Mouse (Mus musculus) cerebellum, adult (tissue): ENCODE results near the gene Dcun1d4.

Experiments used
- ATAC-seq: cut with Nextera tagmentation; 2 replicates; pipeline ENCODE4 v1.9.2; 2017; ENCODE audit warnings: mild to moderate bottlenecking, moderate library complexity, mixed read lengths; ENCODE audit not compliant: insufficient number of reproducible peaks, low FRiP score, low TSS enrichment

Dcun1d4 gene

DNA sequence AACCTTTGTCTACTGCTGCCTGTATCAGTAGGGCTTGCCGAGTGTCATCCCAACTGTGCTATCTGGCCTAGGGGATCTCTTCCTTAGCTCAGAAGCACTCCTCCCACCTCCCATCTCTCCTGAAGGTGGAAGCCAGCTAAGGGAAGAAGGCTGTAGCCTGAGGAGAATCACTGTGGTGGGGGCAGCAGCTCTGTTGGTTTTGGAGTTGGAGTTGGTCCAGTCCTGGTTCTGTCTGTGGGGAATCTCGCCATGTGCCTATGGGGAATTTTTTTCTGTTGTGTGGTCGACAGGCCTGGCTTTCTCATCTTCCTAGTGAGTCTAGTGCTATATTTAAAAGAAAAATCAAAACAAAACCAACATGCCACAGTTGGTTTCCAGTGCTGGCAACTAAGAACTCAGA lies 16.6 kb downstream of the Dcun1d4 start:
- ATAC-seq = no peak

DNA sequence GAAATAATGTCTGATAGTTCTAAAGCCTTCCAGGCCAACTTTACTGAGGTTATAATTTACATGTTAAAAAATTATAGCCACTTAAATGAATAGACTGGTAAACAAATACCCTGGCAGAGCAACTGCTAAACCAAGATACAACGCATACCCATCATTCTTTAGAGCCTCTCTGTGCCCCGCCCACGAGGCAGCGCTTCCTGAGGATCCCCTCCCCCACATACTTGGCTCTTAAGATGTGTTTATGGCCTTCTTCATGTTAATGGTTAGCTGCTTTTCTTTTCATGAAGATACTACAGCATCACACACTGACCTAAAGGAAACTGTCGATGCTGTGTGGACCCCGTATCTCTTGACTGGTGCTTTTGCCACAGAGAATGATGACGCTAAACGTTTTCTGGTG lies 17.8 kb downstream of the Dcun1d4 start:
- ATAC-seq = no peak

DNA sequence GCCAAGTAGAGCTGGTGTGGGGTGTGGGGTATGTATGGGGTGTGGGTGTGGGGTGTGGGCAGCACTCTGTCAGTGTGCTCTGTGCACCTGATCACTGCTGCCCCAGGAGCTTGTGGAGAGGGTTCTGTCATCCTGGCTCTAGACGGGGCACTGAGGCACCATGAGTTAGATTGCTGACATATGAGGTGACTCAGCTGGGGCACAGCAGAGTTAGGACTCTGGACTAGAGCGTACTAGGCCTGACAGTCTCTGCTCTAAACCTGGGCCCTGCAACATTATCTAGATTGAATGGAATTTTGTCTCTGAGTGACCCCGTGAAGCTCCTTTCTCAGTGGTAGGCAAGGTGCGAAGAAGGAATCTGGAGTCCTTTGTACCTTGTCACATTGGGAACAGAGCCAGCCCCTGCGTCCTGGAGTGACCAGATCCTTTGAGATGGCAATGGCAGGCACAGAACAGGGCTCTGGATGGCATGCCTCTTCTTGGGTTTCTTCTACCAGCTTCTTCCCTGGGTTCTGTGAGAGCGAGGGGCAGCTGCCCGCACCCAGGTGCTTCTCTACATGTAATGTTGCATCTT lies 20.2 kb downstream of the Dcun1d4 start:
- ATAC-seq = no peak

DNA sequence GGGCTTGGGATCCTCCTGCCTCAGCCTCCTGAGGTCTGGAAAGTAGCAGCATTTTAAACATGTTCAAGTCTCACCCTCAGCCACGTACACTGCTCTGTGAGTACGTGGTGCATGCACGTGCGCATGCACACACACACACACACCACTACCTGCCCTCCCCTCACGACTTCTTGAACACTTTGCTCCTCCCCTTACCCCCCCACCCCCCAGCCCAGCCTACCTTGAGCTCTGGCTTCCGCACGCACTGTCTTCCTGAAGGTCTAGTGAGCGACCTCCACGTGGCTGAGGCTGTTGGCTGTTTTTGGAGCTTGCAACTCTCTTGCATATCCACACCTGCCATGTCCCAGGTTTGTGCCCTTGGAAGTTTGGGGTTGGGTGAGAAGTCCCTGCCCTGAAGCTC lies 21.6 kb downstream of the Dcun1d4 start:
- ATAC-seq = no peak

DNA sequence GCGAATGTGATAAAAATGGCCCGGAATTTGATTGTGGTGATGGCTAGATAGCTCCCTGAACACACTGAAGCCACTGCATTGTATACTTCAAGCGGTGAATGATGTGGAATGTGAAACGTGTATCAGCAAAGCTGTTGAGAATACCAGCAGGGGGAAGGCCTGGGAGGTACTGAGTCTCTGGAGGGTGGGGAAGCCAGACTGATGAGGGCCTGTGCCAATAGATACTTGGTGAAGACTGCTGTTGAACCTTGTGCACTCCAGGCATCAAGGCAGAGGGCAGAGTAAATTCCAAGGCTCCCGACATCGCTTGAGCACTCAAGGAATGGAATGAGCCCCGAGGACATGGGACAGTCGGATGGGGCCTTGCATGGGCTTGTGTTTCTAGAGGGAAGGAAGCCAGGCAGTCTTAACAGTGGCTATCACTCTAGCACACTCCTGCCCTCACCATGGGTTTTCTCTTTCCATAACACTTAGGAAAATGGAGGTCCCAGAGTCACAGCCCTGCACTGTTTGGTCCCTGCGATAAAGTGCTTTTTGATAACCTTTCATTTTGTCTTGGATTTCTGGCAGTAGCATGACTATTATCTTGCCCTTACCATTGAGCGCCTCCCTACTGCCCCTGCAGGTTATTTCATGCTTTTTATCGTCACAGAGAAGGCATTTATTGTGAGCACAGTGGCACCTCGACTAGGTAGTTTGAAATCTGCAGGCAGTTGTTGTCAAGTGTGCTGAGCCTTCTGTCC lies 22.4 kb downstream of the Dcun1d4 start:
- no peak for ATAC-seq

DNA sequence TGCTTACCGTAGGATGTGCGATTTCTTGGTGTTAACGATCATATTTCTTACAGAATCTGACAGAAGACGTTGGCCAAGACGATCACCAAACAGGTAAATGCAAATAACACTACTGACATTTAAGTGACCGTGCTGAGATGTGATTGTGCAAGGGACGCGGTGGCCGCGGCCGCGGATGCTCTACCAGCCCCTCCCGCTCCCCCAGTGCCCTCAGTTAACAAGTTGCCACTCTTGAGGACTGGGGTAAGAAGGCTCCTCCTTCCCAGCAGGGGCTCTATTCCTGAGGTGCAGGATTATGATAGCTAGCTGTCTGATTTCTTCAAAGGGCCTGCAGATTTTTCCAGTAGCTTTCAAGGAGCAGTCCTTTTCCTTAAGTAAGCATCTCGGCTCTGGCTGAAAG lies 30.3 kb downstream of the Dcun1d4 start:
- ATAC-seq = no peak

DNA sequence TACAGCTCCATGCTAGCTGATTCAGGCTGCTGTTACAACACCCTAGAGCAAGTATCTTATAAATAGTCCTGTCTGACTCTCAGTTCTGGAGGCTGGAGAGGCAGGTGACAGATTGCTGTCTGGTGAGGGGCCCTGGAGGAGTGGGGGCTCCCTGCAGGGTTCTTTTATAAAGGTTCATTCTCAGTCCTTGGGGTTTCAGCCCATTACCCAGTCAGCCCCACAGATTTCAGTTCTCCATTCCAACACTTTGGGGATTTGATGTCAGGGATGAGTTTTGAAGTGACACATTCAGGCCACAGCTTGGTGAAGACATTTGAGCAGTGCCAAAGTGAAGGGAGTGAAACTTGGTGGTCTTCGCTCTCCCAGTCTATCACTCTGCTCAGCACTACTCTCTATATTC lies 31.4 kb downstream of the Dcun1d4 start:
- no peak for ATAC-seq

DNA sequence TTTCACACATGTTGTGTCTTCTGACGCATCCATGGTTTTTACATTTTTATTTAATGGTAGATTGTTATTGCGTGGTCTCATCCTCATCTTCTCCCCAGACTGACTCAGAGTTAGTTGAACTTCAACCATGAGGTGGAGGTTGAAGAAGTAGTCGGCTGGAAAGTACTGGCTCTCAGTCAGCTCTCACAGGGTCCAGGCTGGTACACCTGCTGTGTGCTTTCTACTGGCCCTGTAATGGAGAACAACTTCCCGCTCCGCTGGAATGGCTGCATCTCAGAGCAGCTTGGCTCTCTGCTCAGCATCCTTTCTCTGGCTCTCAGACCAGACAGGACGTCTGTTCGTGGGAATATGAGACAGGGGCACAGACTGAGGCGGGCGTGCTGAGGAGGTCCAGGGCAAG lies 31.9 kb downstream of the Dcun1d4 start:
- no peak for ATAC-seq

DNA sequence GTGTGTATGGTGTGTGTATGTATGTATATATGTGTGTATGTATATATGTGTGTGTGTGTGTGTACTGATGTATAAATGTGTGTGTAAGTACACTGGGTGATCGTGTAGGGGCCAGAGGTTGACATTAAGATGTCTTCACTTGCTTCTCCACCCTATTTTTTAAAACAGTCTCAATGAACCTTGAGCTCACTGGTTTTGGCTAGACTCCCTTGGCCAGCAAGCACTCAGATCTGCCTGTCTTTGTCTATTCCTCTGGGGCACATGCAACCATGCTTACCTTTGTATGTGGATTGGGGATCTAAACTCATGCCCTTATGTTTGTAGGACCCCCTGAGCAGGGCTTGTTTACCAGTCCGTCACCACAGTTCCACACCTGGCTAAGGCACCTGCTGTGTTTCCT lies 33.4 kb downstream of the Dcun1d4 start:
- ATAC-seq = no peak

DNA sequence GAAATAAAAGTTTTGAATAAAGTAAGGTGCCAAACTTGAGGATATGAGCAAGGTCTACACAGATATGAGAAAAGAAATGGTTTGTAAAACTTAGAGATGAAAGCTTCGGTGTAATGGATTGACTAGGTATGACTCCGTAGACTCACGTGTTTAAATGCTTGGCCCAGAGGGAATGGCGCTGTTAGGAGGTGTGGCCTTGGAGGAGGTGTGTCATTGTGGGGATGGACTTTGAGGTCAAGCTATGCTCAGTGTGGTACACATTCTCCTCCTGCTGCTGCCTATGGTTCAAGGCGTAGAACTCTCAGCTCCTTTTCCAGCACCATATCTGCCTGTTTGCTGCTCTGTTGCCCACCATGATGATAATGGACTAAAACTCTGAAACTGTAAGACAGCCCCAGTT lies 36.5 kb downstream of the Dcun1d4 start:
- ATAC-seq = no peak

DNA sequence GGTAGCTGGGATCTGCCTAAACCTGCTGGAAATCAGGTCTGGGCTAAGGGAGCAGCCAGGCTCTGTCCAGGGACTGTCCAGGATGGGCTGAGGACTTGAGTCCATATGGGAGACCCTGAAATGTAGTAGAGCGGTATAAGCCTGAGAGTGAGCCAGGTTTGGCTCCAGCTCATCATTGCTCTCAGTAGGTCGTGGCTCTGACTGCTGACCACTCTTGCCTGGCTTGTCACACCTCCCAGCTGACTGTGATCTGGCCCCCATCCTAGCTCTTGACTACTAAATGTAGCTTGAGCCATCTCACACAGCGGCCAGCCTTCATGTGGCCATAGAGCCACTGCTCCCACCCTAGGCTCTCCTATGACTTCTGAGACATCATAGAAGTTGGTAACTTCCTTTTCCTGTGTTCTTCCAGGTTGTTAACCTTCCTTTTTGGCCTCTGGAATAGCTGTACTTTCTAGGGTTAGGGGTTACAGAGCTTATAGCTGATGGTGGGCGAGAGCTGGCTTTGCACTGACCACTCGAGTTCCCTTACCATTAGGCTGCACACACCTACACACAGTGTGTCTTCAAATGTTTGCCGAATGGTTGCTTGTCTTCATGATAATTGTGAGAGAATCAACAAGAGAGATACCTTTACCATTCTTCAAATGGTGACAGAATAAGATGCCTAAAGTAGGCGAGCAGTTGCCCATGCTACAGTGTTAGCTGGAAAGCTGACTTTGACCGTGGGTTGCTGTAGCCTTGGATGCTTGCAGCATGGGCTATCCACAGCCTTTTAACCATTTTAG lies 37.8 kb downstream of the Dcun1d4 start:
- peak; percentile 61; the same call in 1 of the 2 replicates for ATAC-seq

DNA sequence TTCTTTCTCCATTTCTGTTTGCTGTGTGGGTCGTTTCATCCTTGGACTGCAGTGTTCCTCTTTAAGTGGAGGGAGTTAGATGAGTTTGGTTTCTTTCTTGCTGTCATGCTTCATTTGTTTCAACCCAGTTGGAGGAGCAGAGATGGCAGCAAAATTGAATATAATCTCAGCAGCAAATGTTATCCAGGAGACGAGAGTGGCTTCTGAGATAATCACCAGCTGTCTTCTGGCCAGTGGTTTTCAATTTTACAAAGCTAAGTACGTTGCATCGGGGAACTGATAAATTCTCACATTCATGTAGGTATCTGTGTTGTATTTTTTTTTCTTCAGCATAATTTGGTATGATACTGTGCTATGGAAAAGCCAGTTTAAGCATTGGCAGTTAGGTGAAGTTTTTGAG lies 40.0 kb downstream of the Dcun1d4 start:
- no peak for ATAC-seq

DNA sequence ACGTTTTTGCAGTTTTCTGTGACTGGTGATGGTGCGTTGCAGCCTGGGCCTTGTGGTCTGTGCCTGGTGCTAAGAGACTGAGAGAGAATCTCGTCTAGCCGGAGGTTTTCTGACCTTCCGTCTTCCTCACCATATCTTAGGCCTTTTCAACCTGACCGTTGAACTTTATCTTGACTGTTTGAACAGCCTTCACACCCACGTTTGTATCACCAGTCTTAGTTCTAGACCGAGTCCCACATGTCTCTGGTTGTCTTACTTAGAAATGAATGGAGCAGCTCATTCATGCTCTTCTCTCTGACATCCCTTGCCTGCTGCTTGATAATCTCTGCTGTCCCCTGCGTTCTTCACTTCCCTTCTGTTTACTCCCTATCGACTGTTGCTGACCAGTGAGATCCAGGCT lies 42.4 kb downstream of the Dcun1d4 start:
- ATAC-seq = no peak

DNA sequence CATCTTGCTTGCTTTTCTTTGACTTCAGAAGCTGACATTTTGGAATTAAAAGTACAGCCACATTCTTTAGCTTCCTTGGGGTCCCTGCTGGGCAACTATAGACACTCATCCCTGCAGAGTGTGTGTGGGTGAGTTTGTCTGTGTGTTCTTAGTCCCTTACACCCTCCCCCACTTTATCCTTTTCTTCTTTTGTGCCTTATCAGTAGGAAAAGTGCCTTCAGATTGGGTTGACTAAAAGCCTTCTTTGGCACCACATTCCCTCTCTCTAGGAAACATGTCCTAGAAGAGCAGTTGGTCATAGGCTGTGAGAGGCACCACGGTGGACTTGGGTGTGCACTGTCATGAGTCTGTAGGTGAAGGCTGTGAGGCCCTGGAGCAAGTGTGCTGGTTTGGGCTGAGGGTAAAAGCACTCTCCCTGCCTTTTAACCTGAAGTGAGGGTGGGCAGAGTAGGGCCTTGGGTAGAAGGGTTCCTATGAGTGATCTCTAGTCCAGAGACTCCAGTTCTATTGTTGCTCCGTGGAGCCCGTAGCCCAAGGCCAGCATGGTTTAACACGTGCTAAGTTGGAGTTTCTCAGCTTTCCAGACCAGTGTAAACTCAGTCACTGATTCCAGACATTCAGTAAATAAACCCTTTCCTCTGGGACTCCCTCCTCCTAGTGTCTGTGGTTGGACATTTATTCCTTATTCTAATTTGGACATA lies 43.6 kb downstream of the Dcun1d4 start:
- ATAC-seq = no peak

DNA sequence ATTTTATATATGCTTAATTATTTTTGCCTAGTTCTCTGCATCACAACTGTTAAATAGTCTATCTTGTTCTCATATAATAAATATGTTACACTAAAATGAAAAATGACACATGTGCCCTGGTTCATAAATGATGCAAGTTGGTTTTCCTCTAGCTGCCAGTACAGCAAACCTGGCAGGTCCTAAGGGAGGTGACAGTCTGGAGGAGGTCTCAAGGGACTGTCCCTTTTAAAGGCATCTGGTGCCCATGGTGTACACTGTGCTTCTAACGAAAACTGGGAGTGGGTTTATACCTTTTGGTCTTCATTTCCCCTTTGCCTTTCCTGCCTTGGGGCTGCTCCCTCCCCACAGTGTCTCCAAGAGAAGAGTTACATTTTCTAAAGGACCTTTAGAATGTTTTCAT lies 51.4 kb downstream of the Dcun1d4 start:
- no peak for ATAC-seq

DNA sequence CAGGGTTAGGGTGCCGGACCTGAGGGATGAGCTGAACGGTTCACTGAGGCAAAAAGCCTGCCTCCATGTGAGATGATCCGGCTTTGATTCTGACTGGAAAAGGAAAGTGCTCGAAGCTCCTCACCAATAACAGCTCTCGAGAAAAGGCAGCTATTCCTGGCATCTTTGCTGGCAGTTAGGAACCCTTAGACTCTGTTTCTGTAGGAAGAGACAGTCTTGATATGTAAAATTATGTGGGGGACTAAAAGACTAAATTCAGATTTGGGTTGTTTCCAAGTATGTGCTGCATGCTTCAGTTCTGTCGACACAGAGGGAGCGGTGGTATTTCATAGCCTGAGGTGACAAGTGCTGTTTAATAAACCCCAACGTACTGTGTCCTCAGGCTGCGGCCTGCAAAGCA lies 52.1 kb downstream of the Dcun1d4 start:
- no peak for ATAC-seq

DNA sequence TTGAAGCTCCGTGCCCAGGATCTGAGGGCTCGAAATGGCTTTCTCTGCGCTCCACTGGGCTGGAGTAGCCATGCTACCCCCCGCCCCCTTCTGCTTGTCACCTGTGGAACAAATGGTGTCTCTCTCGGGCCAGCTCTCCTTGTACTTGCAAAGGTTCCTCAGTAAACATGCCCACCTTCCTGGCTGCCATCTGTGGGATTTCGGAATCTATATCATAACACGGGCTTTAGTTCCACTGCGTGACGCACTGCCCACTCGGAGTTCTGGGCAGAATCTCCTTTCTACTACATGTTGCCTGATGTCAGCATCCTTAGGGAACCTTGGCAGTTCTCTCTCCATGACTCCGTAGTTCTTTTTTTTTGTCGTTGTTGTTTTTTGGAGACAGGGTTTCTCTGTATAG lies 56.9 kb downstream of the Dcun1d4 start:
- ATAC-seq = no peak

DNA sequence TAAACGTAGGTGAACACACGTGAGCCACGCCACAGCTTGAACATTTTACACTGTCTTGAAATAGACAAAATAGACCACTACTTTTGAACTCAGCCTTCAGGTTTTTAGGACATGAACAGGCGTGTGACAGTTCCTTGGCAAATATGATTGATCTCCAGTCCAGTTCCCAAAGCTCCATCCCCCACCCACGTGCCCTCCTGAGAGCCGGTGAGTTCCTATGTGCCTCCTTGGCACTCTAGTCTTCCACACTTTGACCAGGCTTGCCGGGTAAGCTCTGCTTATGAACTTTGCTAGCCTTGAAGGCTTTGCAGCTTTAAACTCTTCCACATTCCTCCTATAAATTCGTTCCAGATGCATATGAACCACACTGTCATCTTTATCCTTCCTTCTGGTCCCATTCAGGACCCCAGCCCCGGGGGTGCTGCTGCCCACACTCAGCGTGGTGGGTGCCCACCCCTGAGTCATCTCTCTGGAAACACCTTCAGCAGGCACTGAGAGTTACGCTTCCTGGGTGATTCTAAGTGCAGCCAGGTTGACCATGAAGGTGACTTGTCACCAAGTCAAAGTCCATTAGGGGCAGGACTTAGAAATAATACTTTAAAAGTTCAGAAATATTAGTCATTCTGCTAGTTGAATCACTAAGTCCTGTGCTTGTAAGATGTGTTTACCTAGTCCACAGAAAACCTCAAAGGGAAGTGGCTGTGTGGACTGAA lies 57.9 kb downstream of the Dcun1d4 start:
- ATAC-seq = no peak

DNA sequence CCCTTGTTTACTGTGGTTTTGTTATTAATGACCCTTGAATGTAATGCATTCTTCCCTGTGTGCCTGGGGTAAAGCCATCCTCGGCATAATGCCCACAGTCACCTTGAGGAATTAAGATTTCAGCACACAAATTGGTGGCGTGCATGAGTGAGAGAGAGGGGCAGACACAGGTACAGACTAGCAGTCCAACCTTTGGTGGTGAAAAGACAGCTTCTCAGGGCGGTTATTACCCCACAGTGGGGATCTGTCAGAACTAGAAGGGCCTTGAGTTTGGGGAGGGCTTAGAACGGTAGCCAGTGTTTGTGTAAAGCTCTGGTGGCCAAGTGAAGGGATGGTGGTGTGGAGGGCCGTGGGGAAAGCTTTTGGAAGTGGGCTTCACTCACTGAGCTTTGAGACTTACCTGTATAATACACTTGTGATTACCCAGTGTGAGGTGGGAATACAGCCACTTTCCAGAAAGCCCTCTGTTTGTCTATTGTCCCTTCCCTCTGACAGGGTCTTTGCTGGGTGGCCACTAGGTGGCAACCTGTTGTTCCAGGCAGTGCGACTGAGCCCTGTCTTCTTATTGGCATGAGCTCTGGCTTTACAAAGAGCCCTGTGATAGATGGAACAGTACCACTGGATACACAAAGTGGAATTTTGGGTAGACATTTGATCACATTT lies 59.2 kb downstream of the Dcun1d4 start:
- ATAC-seq = peak; percentile 62; the same call in 1 of the 2 replicates

DNA sequence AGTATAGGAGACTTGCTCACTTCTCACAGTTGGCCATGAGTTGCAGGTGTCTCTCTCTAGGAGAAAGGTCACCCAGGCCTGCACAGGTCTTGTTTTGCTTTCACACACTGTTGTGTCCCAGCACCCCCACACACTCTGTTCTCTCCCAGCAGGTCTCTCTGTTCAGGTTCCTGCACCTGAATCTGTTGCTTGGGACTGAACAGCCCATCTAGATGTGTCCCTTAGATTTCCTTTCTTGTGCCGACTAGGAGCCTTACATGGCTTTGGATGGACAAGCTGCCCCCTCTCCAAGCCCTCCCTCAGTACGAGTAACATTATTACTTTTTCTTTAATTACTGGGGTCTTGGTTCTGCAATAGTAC lies 59.7 kb downstream of the Dcun1d4 start:
- ATAC-seq = no peak
